Mouse (Mus musculus) urinary bladder, postnatal 36 days (tissue): ENCODE measurements around the gene Snx14.

Experiments
- DNase-seq, 2 experiments: peaks; one replicate each; pipeline ENCODE4 v3.0.0; 2022; ENCODE audit warnings: low spot score in 2 of 2, mixed read lengths in 1 of 2

The Snx14 gene

GRCm38 (mm10) chr9:88380542-88380941, 58.2 kb downstream of the Snx14 start:
- no peak for DNase-seq

GRCm38 (mm10) chr9:88380076-88380475, 58.7 kb downstream of the Snx14 start:
- DNase-seq, result no peak

- no peak for DNase-seq
Observed at GRCm38 (mm10) chr9:88379057-88379456, 59.7 kb downstream of the Snx14 start.

DNA sequence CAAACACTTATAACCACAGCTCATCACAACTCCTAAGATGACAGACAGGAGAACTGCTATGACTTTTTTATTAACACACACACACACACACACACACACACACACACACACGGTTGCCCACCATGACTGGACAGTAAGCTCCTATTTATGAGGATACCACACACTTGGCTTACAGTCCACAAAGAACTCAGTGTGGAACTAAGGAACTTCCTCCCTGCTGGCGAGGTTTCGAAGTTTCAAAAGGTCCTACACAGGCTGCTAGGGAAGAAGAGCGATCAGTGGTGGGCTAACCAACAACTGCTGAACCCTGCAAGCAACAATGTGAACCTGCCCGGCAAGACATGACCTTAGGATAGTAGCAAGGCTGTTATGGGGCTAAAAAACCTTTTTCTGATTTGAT, 61.3 kb downstream of the Snx14 start:
- no peak for DNase-seq

GRCm38 (mm10) chr9:88373001-88373400, 65.8 kb downstream of the Snx14 start:
- DNase-seq, result no peak

DNA sequence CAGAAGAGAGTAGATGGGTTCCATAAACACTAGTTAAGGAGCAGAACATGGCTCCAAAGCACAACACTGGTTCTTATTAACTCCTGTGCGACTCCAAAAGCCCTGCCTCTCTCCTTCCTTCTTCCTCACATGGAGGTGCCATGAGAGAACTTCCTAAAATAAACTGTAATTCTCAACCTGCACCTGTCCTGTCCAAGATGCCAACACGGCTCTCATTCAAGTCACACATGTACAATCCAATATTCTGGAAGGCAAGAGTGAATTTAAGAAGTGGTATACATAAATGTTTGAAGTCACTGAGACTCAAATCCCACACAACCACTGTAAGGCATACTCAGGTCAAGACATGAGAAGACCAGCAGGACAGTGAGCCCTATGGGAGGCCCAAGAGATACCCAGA, 67.6 kb downstream of the Snx14 start:
- no peak for DNase-seq

- DNase-seq, result peak in 1 of 2 experiments; percentile 21
Observed at GRCm38 (mm10) chr9:88369666-88370065, 69.1 kb downstream of the Snx14 start.

GRCm38 (mm10) chr9:88368476-88368875, 70.3 kb downstream of the Snx14 start:
- DNase-seq, result no peak

- DNase-seq, result no peak
Observed at GRCm38 (mm10) chr9:88367751-88368150, 71.0 kb downstream of the Snx14 start.

DNA sequence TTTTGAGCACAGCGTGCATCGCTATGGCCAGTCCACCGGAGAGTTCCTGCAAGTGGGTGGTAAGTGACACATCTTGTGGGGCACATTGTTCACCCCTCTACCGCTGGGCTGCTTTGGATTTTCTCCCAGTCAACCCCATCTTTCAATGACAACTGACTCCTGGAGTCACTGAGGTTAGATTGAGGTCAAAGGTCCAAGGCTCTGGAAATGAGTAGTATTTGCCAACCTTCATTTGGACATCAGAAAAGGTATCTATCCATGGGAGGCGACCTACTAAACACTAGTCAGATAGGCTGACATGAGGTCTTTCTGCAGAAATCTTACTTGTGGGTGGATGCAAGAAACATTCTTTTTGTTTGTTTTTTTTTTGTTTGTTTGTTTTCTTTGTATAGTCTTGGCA, 71.4 kb downstream of the Snx14 start:
- DNase-seq, result no peak

DNA sequence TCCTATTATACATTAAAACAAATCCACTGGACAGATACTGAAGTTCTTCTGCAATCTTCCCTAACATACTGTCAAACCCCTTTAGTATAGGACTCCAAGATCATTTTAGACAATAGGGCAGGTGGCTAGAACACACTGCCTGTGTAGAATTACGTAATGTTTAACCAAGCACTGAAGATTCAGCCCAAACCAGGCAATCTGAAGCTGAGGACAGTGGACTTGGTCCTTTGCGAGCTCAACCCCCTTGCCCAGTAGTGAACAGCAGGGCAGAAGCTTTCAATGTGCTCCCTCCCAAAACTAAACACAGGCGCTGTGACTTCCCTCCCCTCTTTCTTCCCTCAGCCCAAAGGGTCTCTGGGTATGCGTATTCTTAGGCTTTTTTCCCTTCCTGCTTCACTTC, 71.9 kb downstream of the Snx14 start:
- DNase-seq, result no peak

- DNase-seq, result no peak
Observed at GRCm38 (mm10) chr9:88366308-88366707, 72.5 kb downstream of the Snx14 start.

DNA sequence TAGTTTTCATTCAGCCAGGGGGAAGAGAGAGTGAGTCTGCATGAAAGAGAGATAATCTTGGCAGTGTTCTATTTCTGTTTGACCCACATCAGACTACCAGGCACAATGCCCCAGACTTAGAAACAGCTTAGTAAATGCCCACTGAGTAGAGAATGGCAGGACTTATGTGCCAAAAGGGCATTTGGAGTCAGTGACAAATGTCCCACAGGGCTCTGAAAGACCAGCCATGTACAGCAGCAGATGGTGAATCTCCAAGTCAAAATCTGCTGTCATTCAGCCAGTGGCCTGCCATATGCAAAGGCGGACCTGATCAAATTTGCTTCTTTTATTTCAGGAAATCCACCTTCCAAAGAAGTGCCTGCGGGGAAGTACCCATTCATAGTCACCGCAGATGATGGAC, 75.7 kb downstream of the Snx14 start:
- DNase-seq, result no peak

- no peak for DNase-seq
Observed at GRCm38 (mm10) chr9:88362055-88362850, 76.5 kb downstream of the Snx14 start.

DNA sequence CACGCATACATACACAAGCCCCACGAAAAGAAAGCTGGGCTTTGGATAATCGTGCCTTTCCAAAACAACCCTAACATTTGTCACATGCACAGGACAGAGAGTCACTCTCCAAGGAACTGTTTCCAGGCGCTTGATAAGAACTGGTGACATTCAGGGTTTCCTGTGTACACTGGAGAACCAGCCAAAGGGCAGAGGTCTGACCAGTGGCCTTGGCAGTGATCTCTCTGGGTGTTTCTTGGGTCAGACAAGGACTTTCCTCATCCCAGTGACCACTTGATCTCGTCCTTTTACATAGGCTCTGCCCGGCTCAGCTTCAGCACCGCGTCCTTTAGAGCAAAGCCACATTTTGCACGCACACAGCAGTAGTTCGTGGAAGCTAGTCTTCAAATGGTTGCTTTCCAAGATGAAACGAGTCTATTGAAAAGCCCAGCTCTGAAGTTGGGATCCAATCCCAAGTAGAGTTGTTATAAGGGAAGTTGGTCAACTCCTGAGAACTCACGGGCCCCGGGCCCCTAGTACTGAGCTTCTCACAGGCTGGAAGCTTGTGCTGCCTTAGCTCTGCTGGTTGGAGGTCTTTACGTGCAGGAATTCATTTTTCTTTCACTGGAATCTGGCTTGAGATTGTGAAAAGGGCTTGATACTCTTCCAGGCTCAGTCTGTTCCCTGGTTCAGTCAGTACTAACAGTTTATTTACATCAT, 77.4 kb downstream of the Snx14 start:
- peak in 1 of 2 experiments; percentile 40 for DNase-seq

DNA sequence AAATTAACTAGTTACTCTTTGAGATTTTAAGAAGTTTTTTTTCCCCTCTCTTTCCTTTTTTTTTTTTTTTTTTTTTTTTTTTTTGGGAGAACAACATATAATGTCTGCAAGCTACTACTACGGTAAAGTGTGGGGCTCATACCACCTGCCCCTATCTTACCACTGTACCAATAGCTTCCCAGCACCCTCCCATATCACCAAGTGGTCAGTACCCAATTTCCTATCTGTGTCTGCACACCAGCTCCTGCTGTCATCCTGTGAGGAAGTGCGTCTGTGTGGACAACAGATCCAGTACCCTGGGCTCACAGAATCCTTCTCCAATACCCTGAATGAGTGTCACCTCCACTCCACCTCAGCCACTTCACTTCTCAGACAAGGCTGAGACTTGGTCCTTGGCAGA, 79.6 kb downstream of the Snx14 start:
- DNase-seq, result no peak

DNA sequence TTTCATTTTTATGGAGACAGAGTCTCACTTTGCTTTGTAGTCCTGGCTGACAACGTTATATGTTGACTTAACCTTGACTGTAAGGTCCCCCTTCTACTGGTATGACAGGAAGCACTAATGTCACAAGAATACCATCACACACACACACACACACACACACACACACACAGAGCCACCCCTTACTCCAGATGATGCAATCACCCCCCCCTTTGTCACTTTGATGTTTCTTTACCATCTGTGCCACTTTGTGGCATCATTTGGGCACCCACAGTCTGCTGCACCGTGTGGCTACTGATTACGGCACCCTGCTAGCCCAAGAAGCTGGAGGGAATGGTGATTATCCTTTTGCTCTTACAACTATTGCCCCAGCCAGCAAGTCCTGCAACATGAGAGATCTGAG, 81.6 kb downstream of the Snx14 start:
- DNase-seq, result no peak

GRCm38 (mm10) chr9:88353459-88353858, 85.3 kb downstream of the Snx14 start:
- no peak for DNase-seq

- no peak for DNase-seq
Observed at GRCm38 (mm10) chr9:88352741-88353140, 86.0 kb downstream of the Snx14 start.

DNA sequence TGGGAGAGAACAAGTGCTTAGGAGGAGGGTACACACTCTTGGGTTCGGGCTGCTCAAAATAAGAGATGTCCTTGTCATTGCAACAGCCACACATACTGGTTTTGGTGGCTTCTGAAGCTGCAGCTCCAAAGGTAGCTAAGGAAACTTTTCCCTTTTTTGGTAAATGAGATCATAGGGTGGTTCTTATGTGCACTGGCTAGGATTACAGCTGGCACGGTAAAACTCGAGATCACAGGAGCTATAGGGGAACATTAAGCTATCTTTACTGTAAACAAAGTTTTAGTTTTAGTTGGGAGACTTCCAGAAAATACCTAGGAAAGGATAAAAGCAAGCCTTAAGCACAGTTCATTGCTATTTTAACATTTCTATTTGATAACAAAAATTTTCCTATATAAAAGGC, 87.6 kb downstream of the Snx14 start:
- DNase-seq, result no peak

GRCm38 (mm10) chr9:88350317-88350716, 88.4 kb downstream of the Snx14 start:
- no peak for DNase-seq

DNA sequence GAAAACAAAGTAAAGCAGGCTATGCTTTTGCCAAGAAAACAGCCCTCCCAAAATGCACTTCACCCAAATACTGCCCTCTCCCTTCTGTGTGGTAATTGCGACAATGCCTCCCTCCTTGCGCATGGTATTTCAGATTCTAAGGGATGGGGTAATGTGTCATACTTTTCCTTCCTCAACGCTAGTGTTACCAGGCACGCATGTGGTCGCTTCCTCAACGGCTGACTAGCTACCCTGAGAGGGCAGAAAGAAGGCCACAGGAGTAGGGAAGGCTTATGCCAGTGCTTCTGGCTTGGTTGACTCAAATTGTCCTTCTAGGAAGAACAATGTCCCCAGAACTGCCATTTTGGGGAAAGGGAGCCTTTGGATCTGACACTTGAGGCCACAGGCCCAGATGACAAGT, 90.1 kb downstream of the Snx14 start:
- DNase-seq, result no peak

- no peak for DNase-seq
Observed at GRCm38 (mm10) chr9:88346857-88347256, 91.9 kb downstream of the Snx14 start.
